Mouse (Mus musculus) C2C12 (cell line): ENCODE results near the gene Tmprss4. TPM values are rescaled to one million over a fixed set of nuclear protein-coding genes. Genes with fewer than 3 reads are reported as not detected.

Experiments
- H3K27me3 ChIP-seq: one replicate; pipeline ENCODE4 v1.6.1; 2011; ENCODE audit not compliant: control insufficient read depth, insufficient read depth, insufficient read length
- H3K36me3 ChIP-seq: one replicate; pipeline ENCODE4 v1.6.1; 2011; ENCODE audit not compliant: control insufficient read depth, insufficient read depth
- H3K4me3 ChIP-seq: one replicate; pipeline ENCODE4 v1.5.1; 2011; ENCODE audit warnings: mild to moderate bottlenecking, control low read depth; ENCODE audit not compliant: poor library complexity, insufficient read depth, severe bottlenecking
- H3K79me2 ChIP-seq: one replicate; pipeline ENCODE4 v1.6.1; 2011; ENCODE audit not compliant: control insufficient read depth, insufficient read depth
- H3K79me3 ChIP-seq: one replicate; pipeline ENCODE4 v1.6.1; 2011; ENCODE audit warnings: low read depth, control low read depth
- H3ac ChIP-seq: one replicate; pipeline ENCODE3; 2011; ENCODE audit warnings: low read depth; ENCODE audit not compliant: control insufficient read depth, insufficient read length
- CEBPB ChIP-seq: IDR thresholded peaks from one replicate; pipeline ENCODE4 v1.6.1; 2011; ENCODE audit warnings: low read depth, mild to moderate bottlenecking, control low read depth, moderate library complexity
- CTCF ChIP-seq: IDR thresholded peaks from one replicate; pipeline ENCODE4 v1.5.1; 2011; ENCODE audit not compliant: control insufficient read depth, insufficient read depth, insufficient read length
- FOSL1 ChIP-seq: IDR thresholded peaks from one replicate; pipeline ENCODE4 v1.8.0; 2011; ENCODE audit warnings: mild to moderate bottlenecking, low read length; ENCODE audit not compliant: poor library complexity, insufficient read depth, severe bottlenecking
- MAX ChIP-seq: IDR thresholded peaks from one replicate; pipeline ENCODE4 v1.6.1; 2011; ENCODE audit warnings: mild to moderate bottlenecking, control low read depth
- MYOD1 ChIP-seq: IDR thresholded peaks from one replicate; pipeline ENCODE4 v1.6.1; 2011; ENCODE audit warnings: low read depth; ENCODE audit not compliant: control insufficient read depth, insufficient read length
- MYOG ChIP-seq: IDR thresholded peaks from one replicate; pipeline ENCODE4 v1.6.1; 2011; ENCODE audit not compliant: control insufficient read depth, insufficient read length; ENCODE audit errors: extremely low read depth
- USF1 ChIP-seq: IDR thresholded peaks from one replicate; pipeline ENCODE4 v1.6.1; 2011; ENCODE audit warnings: low read depth, mild to moderate bottlenecking, control low read depth, moderate library complexity
- polyA plus RNA-seq: library from polyadenylated mRNA; unstranded; fragments of >200 nt; fragmentation: generic; extraction: Trizol; gene quantifications from one replicate; pipeline ENCODE4 v1.2.1, GENCODE M21; 2012; ENCODE audit warnings: missing spikeins

The Tmprss4 gene
- polyA plus RNA-seq, 1 experiment, result not detected

DNA sequence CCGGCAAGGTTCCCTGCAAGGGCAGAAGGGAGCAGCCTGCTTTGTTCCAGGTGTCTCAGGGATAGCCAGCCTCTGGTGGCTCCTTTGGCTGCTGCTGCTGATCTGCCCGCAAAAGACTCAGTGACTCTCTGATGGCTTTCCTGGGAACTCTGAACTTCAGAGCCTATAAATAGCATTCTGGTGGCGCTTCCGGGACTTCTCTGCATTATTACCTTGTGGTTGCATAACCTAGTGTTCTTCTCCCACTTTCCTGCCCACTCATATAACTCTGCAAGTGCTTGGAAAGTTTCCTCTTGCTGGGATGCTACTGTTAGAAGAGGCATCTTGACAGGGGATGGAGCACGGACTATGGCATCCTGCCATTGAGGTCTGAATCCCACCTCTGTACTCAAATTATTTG, 6.3 kb downstream of the Tmprss4 start:
- H3K36me3 ChIP-seq, result no peaks in the 10 kb centered on the region
- H3K79me3 ChIP-seq, result no peaks in the 10 kb centered on the region
- H3K27me3 ChIP-seq, result peaks cover 14% of the 10 kb centered on the region
- no peak overlapping the region for H3K4me3 ChIP-seq
- no peak for TF ChIP-seq MAX
- TF ChIP-seq FOSL1, result no peak
- no peak for TF ChIP-seq MYOD1
- TF ChIP-seq MYOG, result no peak
- no peak for TF ChIP-seq CTCF
- no peak for TF ChIP-seq USF1
- TF ChIP-seq CEBPB, result no peak
- H3ac ChIP-seq, result no peak overlapping the region
- no peaks in the 10 kb centered on the region for H3K79me2 ChIP-seq

DNA sequence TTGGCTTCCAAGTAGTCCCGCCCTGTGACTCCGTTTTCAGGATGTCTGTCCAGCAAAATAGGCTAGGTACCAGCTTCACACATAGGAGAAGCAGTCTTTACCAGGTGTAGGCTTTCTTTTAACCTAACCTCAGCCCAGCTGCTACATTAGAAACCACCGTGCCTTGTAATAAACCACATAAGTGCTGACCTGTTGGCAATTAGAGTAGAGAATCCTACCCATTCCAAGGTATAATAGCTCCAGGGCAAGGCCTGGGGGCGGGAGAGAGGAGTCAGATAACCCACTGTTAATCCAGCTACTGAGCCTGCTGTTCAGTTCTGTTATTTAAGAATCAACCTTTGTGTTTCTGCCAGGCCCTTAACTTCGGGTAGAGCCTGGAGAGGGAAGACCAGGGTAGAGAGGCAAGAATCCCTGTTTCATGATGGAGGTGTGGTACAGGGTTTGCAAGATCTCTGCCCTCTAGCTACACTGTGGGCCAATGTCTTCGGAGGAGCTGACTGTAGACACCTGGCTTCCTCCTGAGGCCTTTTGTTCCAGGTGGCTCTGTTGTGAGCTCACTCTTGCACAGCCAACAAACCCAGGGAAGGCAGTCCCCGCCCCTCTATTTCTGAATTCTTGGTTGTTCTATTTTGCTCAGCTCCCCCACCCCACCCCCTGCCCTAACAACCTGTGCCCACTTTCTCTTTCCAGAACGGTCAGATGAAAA, 7.6 kb downstream of the Tmprss4 start:
- no peaks in the 10 kb centered on the region for H3K79me2 ChIP-seq
- H3K79me3 ChIP-seq, result no peaks in the 10 kb centered on the region
- TF ChIP-seq MYOD1 (no peak), MAX (no peak), CEBPB (no peak), MYOG (no peak), USF1 (no peak), CTCF (no peak), FOSL1 (no peak)
- peaks cover 9% of the 10 kb centered on the region for H3K27me3 ChIP-seq
- H3K36me3 ChIP-seq, result no peaks in the 10 kb centered on the region
- H3ac ChIP-seq, result no peak overlapping the region
- H3K4me3 ChIP-seq, result no peak overlapping the region

DNA sequence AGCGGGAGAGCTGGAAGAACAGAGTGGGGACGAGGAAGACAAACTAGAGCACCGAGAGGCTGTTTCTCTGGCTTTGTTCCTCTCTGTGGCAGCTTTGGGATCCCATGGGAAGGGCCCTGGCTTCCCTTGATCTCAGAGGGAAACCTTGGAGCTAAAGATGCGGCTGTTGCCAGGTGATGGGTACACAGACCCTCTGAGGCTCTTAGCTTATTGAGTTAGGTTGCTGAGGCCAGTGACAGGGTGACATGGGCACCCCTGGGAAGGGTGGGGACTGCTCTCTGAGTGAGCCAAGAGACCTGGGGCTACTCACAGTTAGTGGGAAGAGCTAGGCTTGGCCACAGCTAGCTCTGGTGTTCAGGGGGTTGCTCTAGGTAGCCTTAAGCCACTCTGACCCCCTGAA, 8.4 kb downstream of the Tmprss4 start:
- H3K36me3 ChIP-seq, result no peaks in the 10 kb centered on the region
- no peaks in the 10 kb centered on the region for H3K79me3 ChIP-seq
- no peaks in the 10 kb centered on the region for H3K79me2 ChIP-seq
- no peak for TF ChIP-seq MAX
- TF ChIP-seq FOSL1, result no peak
- TF ChIP-seq USF1, result no peak
- TF ChIP-seq MYOG, result no peak
- TF ChIP-seq CTCF, result no peak
- TF ChIP-seq CEBPB, result no peak
- no peak for TF ChIP-seq MYOD1
- no peak overlapping the region for H3K4me3 ChIP-seq
- H3ac ChIP-seq, result no peak overlapping the region
- H3K27me3 ChIP-seq, result peaks cover 9% of the 10 kb centered on the region

DNA sequence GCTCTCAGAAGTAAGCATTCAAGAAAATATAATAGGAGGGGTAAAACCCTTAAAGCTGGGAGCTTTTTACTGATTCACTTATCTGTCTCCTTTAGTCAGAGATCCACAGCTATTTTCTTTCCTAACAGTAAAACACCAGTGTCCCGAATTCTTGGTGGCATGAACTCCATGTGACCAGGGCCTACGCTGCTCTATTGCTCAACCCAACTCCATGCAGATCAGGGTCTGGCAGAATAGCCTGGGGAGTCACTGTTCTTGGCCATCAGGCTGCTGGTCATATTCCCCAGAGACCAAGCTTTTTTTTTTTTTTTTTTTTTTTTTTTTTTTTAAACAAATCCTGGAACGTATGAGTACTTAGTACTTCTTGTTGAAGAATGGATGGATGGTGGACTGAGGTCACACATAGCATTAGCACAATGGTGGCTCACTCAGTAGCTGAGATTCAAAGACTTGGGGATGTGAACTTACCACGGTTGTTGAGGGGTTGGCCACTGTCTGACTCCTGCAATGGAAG, 14.2 kb downstream of the Tmprss4 start:
- Histone ChIP-seq H3K4me3 (no peak overlapping the region), H3K79me2 (no peaks in the 10 kb centered on the region), H3K79me3 (no peaks in the 10 kb centered on the region)

GRCm38 (mm10) chr9:45188570-45189563, 15.0 kb downstream of the Tmprss4 start:
- Histone ChIP-seq H3K27me3 (peaks cover 15% of the 10 kb centered on the region), H3K4me3 (no peak overlapping the region), H3K79me2 (no peaks in the 10 kb centered on the region), H3K79me3 (no peaks in the 10 kb centered on the region), H3ac (no peak overlapping the region), H3K36me3 (no peaks in the 10 kb centered on the region)
- TF ChIP-seq MAX (no peak), MYOD1 (no peak), MYOG (no peak), USF1 (no peak), CEBPB (no peak), CTCF (no peak), FOSL1 (no peak)

More for the DNA sequence above, 14.2 kb downstream of the Tmprss4 start:
- Histone ChIP-seq H3K36me3 (no peaks in the 10 kb centered on the region), H3K27me3 (peaks cover 12% of the 10 kb centered on the region), H3ac (no peak overlapping the region)
- TF ChIP-seq CEBPB, result no peak
- no peak for TF ChIP-seq FOSL1
- no peak for TF ChIP-seq USF1
- TF ChIP-seq MAX, result no peak
- no peak for TF ChIP-seq CTCF
- no peak for TF ChIP-seq MYOD1
- TF ChIP-seq MYOG, result no peak
